Mouse (Mus musculus): ENCODE results near the gene Vps53. TPM values are rescaled to one million over a fixed set of nuclear protein-coding genes. Genes with fewer than 3 reads are reported as not detected.

Gene Vps53
- polyA plus RNA-seq, 1 experiment from 2014 or later: 48.3 TPM

GRCm38 (mm10) chr11:76125386-76125785 lies 54.1 kb downstream of the Vps53 start:
- no peak overlapping the region for H3K4me3 ChIP-seq
- peaks cover 2% of the 10 kb centered on the region; the same call in 1 of the 2 replicates for H3K4me1 ChIP-seq (replicated peaks)
- DNase-seq (ENCODE audit: low spot score): peak; percentile 6
- 77% methylated on average over 8 of the region's 8 CpGs for WGBS
- peaks cover 41% of the 10 kb centered on the region for H3K36me3 ChIP-seq
- no peak overlapping the region for H3K27ac ChIP-seq
- H3K27me3 ChIP-seq (ENCODE audit: insufficient read depth, poor library complexity, severe bottlenecking): no peaks in the 10 kb centered on the region
- H3K9me3 ChIP-seq: no peaks in the 10 kb centered on the region

- DNase-seq (ENCODE audit: low spot score): no peak
- Histone ChIP-seq H3K4me1 (replicated peaks) (peaks cover 6% of the 10 kb centered on the region; the same call in 1 of the 2 replicates), H3K36me3 (peaks cover 40% of the 10 kb centered on the region), H3K27ac (no peak overlapping the region), H3K27me3 (ENCODE audit: insufficient read depth, poor library complexity, severe bottlenecking) (no peaks in the 10 kb centered on the region), H3K4me3 (no peak overlapping the region), H3K9me3 (no peaks in the 10 kb centered on the region)
- 94% methylated on average over 1 of the region's 1 CpGs for WGBS
These were observed 55.9 kb downstream of the Vps53 start for GRCm38 (mm10) chr11:76123517-76123916.

DNA sequence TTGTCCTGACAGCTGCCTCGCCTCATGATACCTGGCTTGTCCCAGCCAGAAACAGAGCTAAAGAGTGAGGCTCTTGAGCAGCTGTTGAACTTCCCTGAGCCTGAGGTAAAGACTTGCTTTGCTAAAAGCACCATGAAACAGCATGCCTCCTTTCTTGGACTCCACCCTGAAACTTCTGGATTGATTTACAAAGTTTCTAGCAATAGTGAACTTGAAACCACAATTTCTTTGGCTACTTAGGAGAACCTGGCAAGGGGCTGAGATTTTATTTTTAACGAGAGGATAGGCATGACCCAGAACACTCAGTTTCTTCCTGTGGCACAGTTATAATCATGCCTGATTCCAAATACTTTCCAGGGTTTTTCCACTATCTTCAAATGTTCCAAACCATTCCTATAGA lies 56.9 kb downstream of the Vps53 start:
- Histone ChIP-seq H3K36me3 (peaks cover 37% of the 10 kb centered on the region), H3K9me3 (no peaks in the 10 kb centered on the region), H3K27me3 (ENCODE audit: insufficient read depth, poor library complexity, severe bottlenecking) (no peaks in the 10 kb centered on the region), H3K27ac (no peak overlapping the region), H3K4me3 (no peak overlapping the region), H3K4me1 (replicated peaks) (peaks cover 6% of the 10 kb centered on the region; the same call in 1 of the 2 replicates)
- WGBS: 91% methylated on average over 2 of the region's 2 CpGs
- no peak for DNase-seq (ENCODE audit: low spot score)

- H3K4me3 ChIP-seq: no peak overlapping the region
- WGBS: 89% methylated on average over 4 of the region's 4 CpGs
- no peak overlapping the region for H3K27ac ChIP-seq
- peaks cover 6% of the 10 kb centered on the region; the same call in 1 of the 2 replicates for H3K4me1 ChIP-seq (replicated peaks)
- no peaks in the 10 kb centered on the region for H3K27me3 ChIP-seq (ENCODE audit: insufficient read depth, poor library complexity, severe bottlenecking)
- H3K9me3 ChIP-seq: no peaks in the 10 kb centered on the region
- H3K36me3 ChIP-seq: peaks cover 50% of the 10 kb centered on the region
- no peak for DNase-seq (ENCODE audit: low spot score)
These were observed 58.4 kb downstream of the Vps53 start for GRCm38 (mm10) chr11:76121086-76121485.

DNA sequence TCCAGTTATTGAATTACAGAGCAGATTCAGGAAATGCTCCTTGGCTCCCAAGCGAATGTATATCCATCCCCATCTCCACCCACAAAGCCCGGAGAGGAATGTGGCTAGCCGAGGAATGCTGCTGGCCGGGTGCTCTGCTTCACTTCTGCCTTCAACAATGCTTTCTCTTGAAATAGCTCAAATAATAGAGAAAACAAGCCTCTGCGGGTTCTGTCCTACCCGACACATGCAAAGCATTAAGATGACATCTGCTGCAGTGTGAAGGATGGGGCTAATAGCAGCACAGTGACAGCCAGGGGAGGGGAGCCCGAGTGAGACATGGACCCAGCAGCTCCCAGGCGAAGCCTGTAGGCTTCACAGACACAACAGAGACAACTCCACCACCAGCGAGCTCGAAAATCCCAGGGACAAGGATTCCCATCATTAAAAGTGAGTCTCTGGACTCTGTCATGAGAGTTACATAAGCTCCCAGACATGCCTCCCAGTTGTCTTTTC lies 59.0 kb downstream of the Vps53 start:
- no peak overlapping the region for H3K27ac ChIP-seq
- no peak overlapping the region for H3K4me3 ChIP-seq
- WGBS: 66% methylated on average over 10 of the region's 10 CpGs
- peak; percentile 9 for DNase-seq (ENCODE audit: low spot score)
- H3K4me1 ChIP-seq (replicated peaks): peaks cover 6% of the 10 kb centered on the region; the same call in 1 of the 2 replicates
- no peaks in the 10 kb centered on the region for H3K9me3 ChIP-seq
- H3K27me3 ChIP-seq (ENCODE audit: insufficient read depth, poor library complexity, severe bottlenecking): no peaks in the 10 kb centered on the region
- H3K36me3 ChIP-seq: peaks cover 50% of the 10 kb centered on the region

GRCm38 (mm10) chr11:76110416-76110815 lies 69.0 kb downstream of the Vps53 start:
- no peak for DNase-seq (ENCODE audit: low spot score)
- WGBS: 96% methylated on average over 3 of the region's 3 CpGs
- Histone ChIP-seq H3K9me3 (no peaks in the 10 kb centered on the region), H3K27ac (no peak overlapping the region), H3K4me3 (no peak overlapping the region), H3K4me1 (replicated peaks) (no peaks in the 10 kb centered on the region), H3K36me3 (peaks cover 34% of the 10 kb centered on the region), H3K27me3 (ENCODE audit: insufficient read depth, poor library complexity, severe bottlenecking) (no peaks in the 10 kb centered on the region)

GRCm38 (mm10) chr11:76106551-76107496 lies 72.6 kb downstream of the Vps53 start:
- H3K27ac ChIP-seq: no peak overlapping the region
- no peak overlapping the region for H3K4me3 ChIP-seq
- WGBS: 88% methylated on average over 11 of the region's 11 CpGs
- H3K27me3 ChIP-seq (ENCODE audit: insufficient read depth, poor library complexity, severe bottlenecking): no peaks in the 10 kb centered on the region
- DNase-seq (ENCODE audit: low spot score): no peak
- no peaks in the 10 kb centered on the region for H3K4me1 ChIP-seq (replicated peaks)
- H3K9me3 ChIP-seq: no peaks in the 10 kb centered on the region
- H3K36me3 ChIP-seq: peaks cover 11% of the 10 kb centered on the region

GRCm38 (mm10) chr11:76101154-76101553 lies 78.3 kb downstream of the Vps53 start:
- Histone ChIP-seq H3K4me3 (no peak overlapping the region), H3K36me3 (peaks cover 31% of the 10 kb centered on the region), H3K4me1 (replicated peaks) (no peaks in the 10 kb centered on the region), H3K9me3 (no peaks in the 10 kb centered on the region), H3K27ac (no peak overlapping the region), H3K27me3 (ENCODE audit: insufficient read depth, poor library complexity, severe bottlenecking) (no peaks in the 10 kb centered on the region)
- no peak for DNase-seq (ENCODE audit: low spot score)

DNA sequence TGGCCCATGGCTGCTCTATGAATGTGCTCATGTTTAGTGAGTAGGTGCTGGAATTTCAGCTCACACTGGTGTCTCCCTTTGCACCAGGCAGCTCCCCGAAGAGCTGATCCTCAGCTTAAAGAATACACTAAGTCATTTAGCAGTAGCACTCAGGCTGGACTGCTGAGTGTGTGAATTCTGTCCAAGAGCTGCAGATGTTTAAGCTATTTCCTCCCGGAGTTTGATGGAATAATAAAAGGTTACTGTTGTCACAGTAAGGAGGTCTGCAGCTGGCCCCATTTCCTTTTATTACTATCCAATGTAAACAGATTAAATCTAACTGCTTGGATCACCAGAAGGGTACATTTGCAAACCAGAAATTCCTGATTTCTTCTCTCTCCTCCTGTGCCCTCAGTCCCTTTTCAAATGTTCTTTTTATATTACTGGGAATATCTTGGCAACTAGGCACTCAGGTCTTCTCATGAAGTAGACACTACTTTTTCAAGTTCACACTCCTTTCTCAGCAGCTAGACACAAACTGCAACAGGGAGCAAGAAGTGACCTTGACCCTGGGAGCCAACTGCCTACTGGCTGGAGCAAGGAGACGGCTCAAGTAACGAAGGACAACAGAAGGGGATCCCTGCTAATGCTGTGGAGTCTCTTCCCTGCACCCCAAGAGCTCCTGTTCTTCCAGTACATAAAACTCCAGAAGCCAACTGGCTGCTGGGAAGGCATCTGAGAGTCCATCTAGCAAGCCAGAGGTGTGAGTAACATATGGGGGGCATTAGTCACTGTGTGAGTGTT lies 80.1 kb downstream of the Vps53 start:
- no peaks in the 10 kb centered on the region for H3K4me1 ChIP-seq (replicated peaks)
- DNase-seq (ENCODE audit: low spot score): no peak
- no peak overlapping the region for H3K27ac ChIP-seq
- WGBS: 75% methylated on average over 4 of the region's 4 CpGs
- peaks cover 31% of the 10 kb centered on the region for H3K36me3 ChIP-seq
- H3K4me3 ChIP-seq: no peak overlapping the region
- H3K27me3 ChIP-seq (ENCODE audit: insufficient read depth, poor library complexity, severe bottlenecking): no peaks in the 10 kb centered on the region
- no peaks in the 10 kb centered on the region for H3K9me3 ChIP-seq

DNA sequence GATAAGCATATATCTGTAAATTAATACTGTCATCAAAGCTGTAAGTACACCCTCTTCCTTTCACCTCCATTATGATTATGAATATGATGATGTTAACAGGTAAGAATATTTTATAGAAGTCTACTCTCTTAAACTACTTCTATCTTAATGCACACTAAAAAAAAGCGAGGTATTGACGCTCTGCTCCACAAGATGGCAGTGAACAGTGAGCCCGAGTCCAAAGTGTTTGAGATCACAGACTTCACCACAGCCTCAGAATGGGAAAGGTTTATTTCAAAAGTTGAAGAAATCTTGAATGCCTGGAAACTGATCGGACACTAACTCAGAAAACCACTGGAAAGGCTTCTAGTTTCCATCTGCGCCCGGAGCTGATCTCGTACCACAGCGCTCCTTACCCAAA lies 85.8 kb downstream of the Vps53 start:
- no peaks in the 10 kb centered on the region for H3K27me3 ChIP-seq (ENCODE audit: insufficient read depth, poor library complexity, severe bottlenecking)
- WGBS: 91% methylated on average over 8 of the region's 8 CpGs
- H3K9me3 ChIP-seq: no peaks in the 10 kb centered on the region
- H3K4me1 ChIP-seq (replicated peaks): no peaks in the 10 kb centered on the region
- peaks cover 34% of the 10 kb centered on the region for H3K36me3 ChIP-seq
- DNase-seq (ENCODE audit: low spot score): no peak
- no peak overlapping the region for H3K27ac ChIP-seq
- H3K4me3 ChIP-seq: no peak overlapping the region

GRCm38 (mm10) chr11:76089776-76090175 lies 89.7 kb downstream of the Vps53 start:
- Histone ChIP-seq H3K27ac (no peak overlapping the region), H3K27me3 (ENCODE audit: insufficient read depth, poor library complexity, severe bottlenecking) (no peaks in the 10 kb centered on the region), H3K4me1 (replicated peaks) (no peaks in the 10 kb centered on the region), H3K9me3 (no peaks in the 10 kb centered on the region), H3K4me3 (no peak overlapping the region), H3K36me3 (peaks cover 47% of the 10 kb centered on the region)
- no peak for DNase-seq (ENCODE audit: low spot score)
- 90% methylated on average over 6 of the region's 6 CpGs for WGBS

DNA sequence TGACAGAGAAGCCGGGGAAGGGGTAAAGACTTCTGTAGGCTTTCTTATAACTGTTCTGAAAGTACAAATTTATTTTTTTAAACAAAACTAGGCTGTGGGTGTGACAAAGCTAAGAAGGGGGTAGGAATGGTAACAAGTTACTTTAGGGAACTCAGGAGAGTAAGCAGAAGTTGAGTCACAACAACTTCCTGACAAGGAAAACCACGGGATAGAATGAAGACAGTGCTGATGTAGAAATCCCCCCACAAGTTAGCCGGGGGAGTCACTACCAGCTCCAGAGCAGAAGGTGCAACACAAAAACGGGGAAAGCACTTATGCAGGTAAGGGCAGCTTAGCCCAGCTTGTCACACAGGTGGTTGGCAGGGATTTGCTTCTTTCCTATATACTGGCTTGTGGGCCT lies 90.9 kb downstream of the Vps53 start:
- Histone ChIP-seq H3K36me3 (peaks cover 47% of the 10 kb centered on the region), H3K4me1 (replicated peaks) (no peaks in the 10 kb centered on the region), H3K27me3 (ENCODE audit: insufficient read depth, poor library complexity, severe bottlenecking) (no peaks in the 10 kb centered on the region), H3K27ac (no peak overlapping the region), H3K4me3 (no peak overlapping the region), H3K9me3 (no peaks in the 10 kb centered on the region)
- DNase-seq (ENCODE audit: low spot score): no peak
- 85% methylated on average over 4 of the region's 4 CpGs for WGBS
